Mouse (Mus musculus) C2C12 (cell line): ENCODE data around the gene Miip. TPM values are rescaled to one million over a fixed set of nuclear protein-coding genes. Genes with fewer than 3 reads are reported as not detected.

Source experiments
- H3K27me3 ChIP-seq: one replicate; pipeline ENCODE4 v1.6.1; 2011; ENCODE audit not compliant: control insufficient read depth, insufficient read depth, insufficient read length
- H3K36me3 ChIP-seq: one replicate; pipeline ENCODE4 v1.6.1; 2011; ENCODE audit not compliant: control insufficient read depth, insufficient read depth
- H3K4me3 ChIP-seq: one replicate; pipeline ENCODE4 v1.5.1; 2011; ENCODE audit warnings: mild to moderate bottlenecking, control low read depth; ENCODE audit not compliant: poor library complexity, insufficient read depth, severe bottlenecking
- H3K79me2 ChIP-seq: one replicate; pipeline ENCODE4 v1.6.1; 2011; ENCODE audit not compliant: control insufficient read depth, insufficient read depth
- H3K79me3 ChIP-seq: one replicate; pipeline ENCODE4 v1.6.1; 2011; ENCODE audit warnings: low read depth, control low read depth
- H3ac ChIP-seq: one replicate; pipeline ENCODE3; 2011; ENCODE audit warnings: low read depth; ENCODE audit not compliant: control insufficient read depth, insufficient read length
- CEBPB ChIP-seq: IDR thresholded peaks from one replicate; pipeline ENCODE4 v1.6.1; 2011; ENCODE audit warnings: low read depth, mild to moderate bottlenecking, control low read depth, moderate library complexity
- CTCF ChIP-seq: IDR thresholded peaks from one replicate; pipeline ENCODE4 v1.5.1; 2011; ENCODE audit not compliant: control insufficient read depth, insufficient read depth, insufficient read length
- FOSL1 ChIP-seq: IDR thresholded peaks from one replicate; pipeline ENCODE4 v1.8.0; 2011; ENCODE audit warnings: mild to moderate bottlenecking, low read length; ENCODE audit not compliant: poor library complexity, insufficient read depth, severe bottlenecking
- MAX ChIP-seq: IDR thresholded peaks from one replicate; pipeline ENCODE4 v1.6.1; 2011; ENCODE audit warnings: mild to moderate bottlenecking, control low read depth
- MYOD1 ChIP-seq: IDR thresholded peaks from one replicate; pipeline ENCODE4 v1.6.1; 2011; ENCODE audit warnings: low read depth; ENCODE audit not compliant: control insufficient read depth, insufficient read length
- MYOG ChIP-seq: IDR thresholded peaks from one replicate; pipeline ENCODE4 v1.6.1; 2011; ENCODE audit not compliant: control insufficient read depth, insufficient read length; ENCODE audit errors: extremely low read depth
- USF1 ChIP-seq: IDR thresholded peaks from one replicate; pipeline ENCODE4 v1.6.1; 2011; ENCODE audit warnings: low read depth, mild to moderate bottlenecking, control low read depth, moderate library complexity
- polyA plus RNA-seq: library from polyadenylated mRNA; unstranded; fragments of >200 nt; fragmentation: generic; extraction: Trizol; gene quantifications from one replicate; pipeline ENCODE4 v1.2.1, GENCODE M21; 2012; ENCODE audit warnings: missing spikeins

Gene Miip
- polyA plus RNA-seq, 1 experiment: 13.5 TPM

GRCm38 (mm10) chr4:147866056-147866455, 2.6 kb downstream of the Miip start:
- Histone ChIP-seq H3K27me3 (no peaks in the 10 kb centered on the region), H3K79me3 (peaks cover 20% of the 10 kb centered on the region), H3ac (no peak overlapping the region), H3K79me2 (peaks cover 21% of the 10 kb centered on the region), H3K36me3 (peaks cover 21% of the 10 kb centered on the region), H3K4me3 (no peak overlapping the region)
- no peak for TF ChIP-seq MYOG

GRCm38 (mm10) chr4:147865651-147866050, 3.0 kb downstream of the Miip start:
- Histone ChIP-seq H3K79me3 (peaks cover 20% of the 10 kb centered on the region), H3K36me3 (peaks cover 21% of the 10 kb centered on the region), H3K79me2 (peaks cover 21% of the 10 kb centered on the region), H3K27me3 (no peaks in the 10 kb centered on the region), H3K4me3 (no peak overlapping the region), H3ac (no peak overlapping the region)
- no peak for TF ChIP-seq CEBPB
- no peak for TF ChIP-seq MAX
- TF ChIP-seq CTCF: no peak
- no peak for TF ChIP-seq USF1
- no peak for TF ChIP-seq FOSL1
- no peak for TF ChIP-seq MYOG
- TF ChIP-seq MYOD1: no peak

- Histone ChIP-seq H3ac (no peak overlapping the region), H3K4me3 (no peak overlapping the region), H3K36me3 (peaks cover 21% of the 10 kb centered on the region), H3K79me3 (no peaks in the 10 kb centered on the region), H3K27me3 (no peaks in the 10 kb centered on the region), H3K79me2 (no peaks in the 10 kb centered on the region)
- no peak for TF ChIP-seq FOSL1
- no peak for TF ChIP-seq MAX
- TF ChIP-seq MYOG: no peak
- TF ChIP-seq CEBPB: no peak
- TF ChIP-seq USF1: no peak
- no peak for TF ChIP-seq MYOD1
- no peak for TF ChIP-seq CTCF
Observed at GRCm38 (mm10) chr4:147862051-147862450, 6.6 kb downstream of the Miip start.

GRCm38 (mm10) chr4:147850776-147851175, 17.8 kb downstream of the Miip start:
- peaks cover 34% of the 10 kb centered on the region for H3K79me2 ChIP-seq
- TF ChIP-seq MAX (no peak), USF1 (no peak), CEBPB (no peak), CTCF (no peak), FOSL1 (no peak), MYOD1 (no peak), MYOG (no peak)
- H3K79me3 ChIP-seq: peaks cover 10% of the 10 kb centered on the region
- no peak overlapping the region for H3ac ChIP-seq
- H3K4me3 ChIP-seq: peak overlapping the region; percentile 14
- H3K27me3 ChIP-seq: no peaks in the 10 kb centered on the region
- H3K36me3 ChIP-seq: no peaks in the 10 kb centered on the region

- H3K79me2 ChIP-seq: peaks cover 35% of the 10 kb centered on the region
- H3ac ChIP-seq: peak overlapping the region; percentile 23
- H3K27me3 ChIP-seq: no peaks in the 10 kb centered on the region
- peak overlapping the region; percentile 68 for H3K4me3 ChIP-seq
- H3K79me3 ChIP-seq: peaks cover 17% of the 10 kb centered on the region
- TF ChIP-seq FOSL1 (no peak), USF1 (no peak), CTCF (no peak), CEBPB (no peak), MYOD1 (no peak), MAX (peak; percentile 19), MYOG (no peak)
- H3K36me3 ChIP-seq: no peaks in the 10 kb centered on the region
Observed at GRCm38 (mm10) chr4:147848584-147848991, 20.0 kb downstream of the Miip start.

GRCm38 (mm10) chr4:147847614-147848583, 20.7 kb downstream of the Miip start, which contains the start of gene Zfp933:
Gene Zfp933, minus strand, starts transcription at chr4:147848366.
- H3K79me2 ChIP-seq: peaks cover 35% of the 10 kb centered on the region
- no peaks in the 10 kb centered on the region for H3K27me3 ChIP-seq
- peak within 1 kb of the TSS; percentile 68 for H3K4me3 ChIP-seq
- TF ChIP-seq MAX: peak; percentile 94
- peak; percentile 95 for TF ChIP-seq USF1
- no peak for TF ChIP-seq FOSL1
- H3K79me3 ChIP-seq: peaks cover 18% of the 10 kb centered on the region
- H3ac ChIP-seq: peak within 1 kb of the TSS; percentile 99
- no peaks in the 10 kb centered on the region for H3K36me3 ChIP-seq
